Mouse (Mus musculus) frontal cortex, postnatal 10 days (tissue): ENCODE measurements around the gene Calhm6.

ENCODE experiments used
- DNase-seq, 2 experiments: peaks; one replicate each; pipeline ENCODE4 v3.0.0; 2022; ENCODE audit warnings: low spot score in 2 of 2, mixed read lengths in 1 of 2

Calhm6 gene

GRCm38 (mm10) chr10:34127392-34128378, at the start of gene Calhm6:
Gene Calhm6, minus strand, starts transcription at chr10:34127984.
- peak in 1 of 2 experiments; percentile 36 for DNase-seq

- no peak for DNase-seq
Measured at GRCm38 (mm10) chr10:34175870-34176606, 48.3 kb upstream of the Calhm6 start.

GRCm38 (mm10) chr10:34172663-34173282, 45.0 kb upstream of the Calhm6 start:
- DNase-seq: no peak

- DNase-seq: no peak
Measured at GRCm38 (mm10) chr10:34171660-34172059, 43.9 kb upstream of the Calhm6 start.

GRCm38 (mm10) chr10:34171191-34171590, 43.4 kb upstream of the Calhm6 start:
- DNase-seq: no peak

GRCm38 (mm10) chr10:34166971-34167370, 39.2 kb upstream of the Calhm6 start:
- no peak for DNase-seq

GRCm38 (mm10) chr10:34155796-34156554, 28.2 kb upstream of the Calhm6 start:
- DNase-seq: no peak

GRCm38 (mm10) chr10:34151827-34152226, 24.0 kb upstream of the Calhm6 start:
- DNase-seq: no peak

GRCm38 (mm10) chr10:34150454-34150853, 22.7 kb upstream of the Calhm6 start:
- DNase-seq: no peak

- DNase-seq: no peak
Measured at GRCm38 (mm10) chr10:34149772-34150171, 22.0 kb upstream of the Calhm6 start.

GRCm38 (mm10) chr10:34141693-34142092, 13.9 kb upstream of the Calhm6 start:
- no peak for DNase-seq

GRCm38 (mm10) chr10:34139768-34140167, 12.0 kb upstream of the Calhm6 start:
- DNase-seq: no peak

GRCm38 (mm10) chr10:34138027-34138426, 10.2 kb upstream of the Calhm6 start:
- DNase-seq: no peak

GRCm38 (mm10) chr10:34136432-34136831, 8.6 kb upstream of the Calhm6 start:
- DNase-seq: no peak

GRCm38 (mm10) chr10:34131356-34131755, 3.6 kb upstream of the Calhm6 start:
- DNase-seq: no peak

GRCm38 (mm10) chr10:34128391-34128790, 607 bp upstream of the Calhm6 start:
- DNase-seq: no peak

- DNase-seq: no peak
Measured at GRCm38 (mm10) chr10:34118421-34118820, 9.4 kb downstream of the Calhm6 start.

GRCm38 (mm10) chr10:34117770-34118169, 10.0 kb downstream of the Calhm6 start:
- DNase-seq: no peak

GRCm38 (mm10) chr10:34117131-34117530, 10.7 kb downstream of the Calhm6 start:
- no peak for DNase-seq

GRCm38 (mm10) chr10:34111964-34112738, 15.6 kb downstream of the Calhm6 start:
- no peak for DNase-seq
